Mouse (Mus musculus): Measurements from ENCODE around the gene Esp34. TPM values are rescaled to one million over a fixed set of nuclear protein-coding genes. Genes with fewer than 3 reads are reported as not detected.

Gene Esp34
- polyA plus RNA-seq (2012; fragmentation: generic; extraction: Trizol) = not detected

GRCm38 (mm10) chr17:38553892-38554291 lies at the start of gene Esp34:
Gene Esp34 (plus strand): TSS chr17:38554192.
- Histone ChIP-seq H3K4me3 (no peak within 1 kb of the TSS), H3K79me2 (ENCODE audit: control insufficient read depth, insufficient read depth) (no peaks in the 10 kb centered on the region), H3K27me3 (ENCODE audit: control insufficient read depth, insufficient read depth, insufficient read length) (no peaks in the 10 kb centered on the region), H3K36me3 (ENCODE audit: control insufficient read depth, insufficient read depth) (no peaks in the 10 kb centered on the region), H3ac (ENCODE audit: control insufficient read depth, insufficient read length) (no peak within 1 kb of the TSS), H3K4me2 (ENCODE audit: low read depth) (no peak within 1 kb of the TSS)
- TF ChIP-seq MYOD1 (IDR thresholded peaks at IDR 0.05; ENCODE audit: control insufficient read depth in 1 of 3, insufficient read length in 2 of 3, low read depth in 2 of 3) (no peak), CEBPB (IDR thresholded peaks at IDR 0.05; ENCODE audit: insufficient read depth, poor library complexity, severe bottlenecking) (no peak), TCF12 (IDR thresholded peaks at IDR 0.05; ENCODE audit: insufficient read depth, poor library complexity, severe bottlenecking) (no peak), REST (IDR thresholded peaks at IDR 0.05; ENCODE audit: insufficient read depth, insufficient read length) (no peak), SRF (IDR thresholded peaks at IDR 0.05; ENCODE audit: control insufficient read depth, insufficient read length, low read depth) (no peak), USF1 (IDR thresholded peaks at IDR 0.05; ENCODE audit: low read depth) (no peak), TCF3 (IDR thresholded peaks at IDR 0.05; ENCODE audit: insufficient read length, low read depth) (no peak), POLR2AphosphoS2 (IDR thresholded peaks at IDR 0.05; ENCODE audit: insufficient read length, low read depth) (no peak), MAX (IDR thresholded peaks at IDR 0.05; ENCODE audit: low read depth) (no peak), POLR2A (IDR thresholded peaks at IDR 0.05; ENCODE audit: insufficient read length, low read depth) (no peak), MYOG (IDR thresholded peaks at IDR 0.05; ENCODE audit: control insufficient read depth in 1 of 3, insufficient read depth in 1 of 3, insufficient read length in 2 of 3, low read depth in 2 of 3) (no peak), E2F4 (IDR thresholded peaks at IDR 0.05; ENCODE audit: insufficient read depth) (no peak)

DNA sequence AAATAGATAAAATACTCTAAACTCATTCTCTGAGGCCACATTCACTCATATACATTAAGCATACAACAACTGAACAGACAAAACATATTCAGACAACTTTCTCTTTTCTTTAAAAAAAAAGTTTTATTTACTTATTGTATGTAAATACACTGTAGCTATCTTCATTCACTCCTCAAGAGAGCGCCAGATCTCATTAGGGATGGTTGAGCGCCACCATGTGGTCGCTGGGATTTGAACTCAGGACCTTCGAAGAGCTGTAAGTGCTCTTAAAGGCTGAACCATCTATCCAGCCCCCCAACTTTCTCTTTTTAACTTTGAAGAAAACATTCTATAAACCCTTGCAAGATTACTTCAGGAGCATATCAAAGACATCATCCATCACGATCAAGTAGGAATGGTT lies 8.5 kb downstream of the Esp34 start:
- H3K27me3 ChIP-seq (ENCODE audit: control insufficient read depth, insufficient read depth, insufficient read length) = no peaks in the 10 kb centered on the region
- TF ChIP-seq MAX (IDR thresholded peaks at IDR 0.05; ENCODE audit: low read depth) (no peak), TCF3 (IDR thresholded peaks at IDR 0.05; ENCODE audit: insufficient read length, low read depth) (no peak), E2F4 (IDR thresholded peaks at IDR 0.05; ENCODE audit: insufficient read depth) (no peak), MYOD1 (IDR thresholded peaks at IDR 0.05; ENCODE audit: control insufficient read depth in 1 of 3, insufficient read length in 2 of 3, low read depth in 2 of 3) (no peak), CEBPB (IDR thresholded peaks at IDR 0.05; ENCODE audit: insufficient read depth, poor library complexity, severe bottlenecking) (no peak), POLR2AphosphoS2 (IDR thresholded peaks at IDR 0.05; ENCODE audit: insufficient read length, low read depth) (no peak), USF1 (IDR thresholded peaks at IDR 0.05; ENCODE audit: low read depth) (no peak), POLR2A (IDR thresholded peaks at IDR 0.05; ENCODE audit: insufficient read length, low read depth) (no peak), MYOG (IDR thresholded peaks at IDR 0.05; ENCODE audit: control insufficient read depth in 1 of 3, insufficient read depth in 1 of 3, insufficient read length in 2 of 3, low read depth in 2 of 3) (no peak), REST (IDR thresholded peaks at IDR 0.05; ENCODE audit: insufficient read depth, insufficient read length) (no peak), SRF (IDR thresholded peaks at IDR 0.05; ENCODE audit: control insufficient read depth, insufficient read length, low read depth) (no peak), TCF12 (IDR thresholded peaks at IDR 0.05; ENCODE audit: insufficient read depth, poor library complexity, severe bottlenecking) (no peak)
- H3K4me3 ChIP-seq = no peak overlapping the region
- H3K4me2 ChIP-seq (ENCODE audit: low read depth) = no peak overlapping the region
- H3ac ChIP-seq (ENCODE audit: control insufficient read depth, insufficient read length) = no peak overlapping the region
- no peaks in the 10 kb centered on the region for H3K36me3 ChIP-seq (ENCODE audit: control insufficient read depth, insufficient read depth)
- H3K79me2 ChIP-seq (ENCODE audit: control insufficient read depth, insufficient read depth) = no peaks in the 10 kb centered on the region

Other genes with a start within 250 kb of the Esp34 start
- gene Olfr137, start 246.6 kb upstream of the Esp34 start, polyA plus RNA-seq (2012; fragmentation: generic; extraction: Trizol) = not detected
- not detected for gene Olfr136, start 224.4 kb upstream of the Esp34 start, polyA plus RNA-seq (2012; fragmentation: generic; extraction: Trizol)
- gene Esp36, start 134.0 kb upstream of the Esp34 start, polyA plus RNA-seq (2012; fragmentation: generic; extraction: Trizol) = not detected
- not detected for gene Esp31, start 85.3 kb downstream of the Esp34 start, polyA plus RNA-seq (2012; fragmentation: generic; extraction: Trizol)

Data from myocyte (in vitro differentiated cells).